Comparison of ENCODE assay signal across 7 mouse cellular contexts in genomic region chr6:125232045-125232437, GRCm38 (mm10). TPM values are rescaled to one million over a fixed set of nuclear protein-coding genes. Genes with fewer than 3 reads are reported as not detected.
A peak's percentile ranks its signal among the peaks of the same experiment; 100 is the strongest.
DNase-seq lines count a peak whose midpoint lies in the region; ATAC-seq and TF ChIP-seq lines count a peak whose summit lies in the region.

No protein-coding gene starts in this region.

- peak overlapping the region; percentile 91 for H3K4me2 ChIP-seq in limb, embryonic 14.5 days (replicated peaks; ENCODE audit: low read depth, low read length, severe bottlenecking)
- H3K4me2 ChIP-seq in neural tube, embryonic 14.5 days (ENCODE audit: low read depth, low read length), result peak overlapping the region; percentile 85

- TF ChIP-seq POLR2A in testis, adult 2 months (IDR thresholded peaks at IDR 0.05; ENCODE audit: control insufficient read depth, low read depth, low read length), result no peak; the same call in 1 of the 2 replicates
- no peak for TF ChIP-seq POLR2A in limb, embryonic 14.5 days (IDR thresholded peaks at IDR 0.05; ENCODE audit: borderline replicate concordance, extremely low read depth, insufficient read depth, insufficient read length)

- H3K27ac ChIP-seq in testis, adult 2 months (ENCODE audit: control insufficient read depth, insufficient read depth, low read depth, low read length), result peak overlapping the region; percentile 91
- H3K27ac ChIP-seq in limb, embryonic 14.5 days (replicated peaks; ENCODE audit: low read depth, low read length), result no peak overlapping the region
- H3K27ac ChIP-seq in neural tube, embryonic 14.5 days (ENCODE audit: low read depth, low read length), result no peak overlapping the region

- peak overlapping the region; percentile 77 for H3K9ac ChIP-seq in limb, embryonic 14.5 days (ENCODE audit: low read depth, low read length, severe bottlenecking)
- peak overlapping the region; percentile 61; the same call in 1 of the 2 replicates for H3K9ac ChIP-seq in neural tube, embryonic 14.5 days (replicated peaks; ENCODE audit: low read depth, low read length)

- H3K36me3 ChIP-seq in testis, adult 2 months (ENCODE audit: control insufficient read depth, insufficient read depth, low read length), result no peaks in the 10 kb centered on the region
- peaks cover 2% of the 10 kb centered on the region; the same call in 1 of the 2 replicates for H3K36me3 ChIP-seq in erythroblast, embryonic 14.5 days (ENCODE audit: control insufficient read depth)
- no peaks in the 10 kb centered on the region for H3K36me3 ChIP-seq in limb, embryonic 14.5 days (ENCODE audit: control insufficient read depth, insufficient read depth, low read length)
- no peaks in the 10 kb centered on the region for H3K36me3 ChIP-seq in neural tube, embryonic 14.5 days (ENCODE audit: control insufficient read depth, insufficient read depth, low read length)

- WGBS in limb, embryonic 14.5 days, result 45% methylated on average over 4 of the region's 4 CpGs
- WGBS in neural tube, embryonic 14.5 days, result 52% methylated on average over 4 of the region's 4 CpGs

- H3K4me1 ChIP-seq in testis, adult 2 months (ENCODE audit: control insufficient read depth, insufficient read depth, low read length), result peaks cover 8% of the 10 kb centered on the region
- H3K4me1 ChIP-seq in erythroblast, embryonic 14.5 days (ENCODE audit: control insufficient read depth), result peaks cover 31% of the 10 kb centered on the region
- H3K4me1 ChIP-seq in limb, embryonic 14.5 days (ENCODE audit: control insufficient read depth, insufficient read depth, low read length), result peaks cover 5% of the 10 kb centered on the region
- peaks cover 12% of the 10 kb centered on the region for H3K4me1 ChIP-seq in neural tube, embryonic 14.5 days (ENCODE audit: control insufficient read depth, insufficient read depth, low read length)

- TF ChIP-seq CTCF in testis, adult 2 months (IDR thresholded peaks at IDR 0.05; ENCODE audit: control insufficient read depth, insufficient read depth, insufficient replicate concordance, low read depth, low read length), result no peak

- H3K4me3 ChIP-seq in testis, adult 2 months (ENCODE audit: control insufficient read depth, low read depth, low read length), result peak overlapping the region; percentile 91
- peak overlapping the region; percentile 77 for H3K4me3 ChIP-seq in erythroblast, embryonic 14.5 days (replicated peaks)
- H3K4me3 ChIP-seq in limb, embryonic 14.5 days (replicated peaks; ENCODE audit: low read length), result peak overlapping the region; percentile 46
- peak overlapping the region; percentile 34 for H3K4me3 ChIP-seq in neural tube, embryonic 14.5 days (ENCODE audit: low read depth, low read length)

- H3K27me3 ChIP-seq in testis, adult 2 months (ENCODE audit: control insufficient read depth, insufficient read depth, low read length), result no peaks in the 10 kb centered on the region
- H3K27me3 ChIP-seq in erythroblast, embryonic 14.5 days (ENCODE audit: control insufficient read depth), result no peaks in the 10 kb centered on the region
- H3K27me3 ChIP-seq in limb, embryonic 14.5 days (ENCODE audit: control insufficient read depth, insufficient read depth, low read length), result no peaks in the 10 kb centered on the region
- H3K27me3 ChIP-seq in neural tube, embryonic 14.5 days (ENCODE audit: control insufficient read depth, insufficient read depth, low read length), result no peaks in the 10 kb centered on the region

- ATAC-seq in limb, embryonic 14.5 days (ENCODE audit: low FRiP score, low read depth), result no peak
- no peak; the same call in 1 of the 2 replicates for ATAC-seq in neural tube, embryonic 14.5 days (ENCODE audit: low read depth)

- no peaks in the 10 kb centered on the region for H3K9me3 ChIP-seq in erythroblast, embryonic 14.5 days (ENCODE audit: control insufficient read depth, low read length)
- H3K9me3 ChIP-seq in limb, embryonic 14.5 days (ENCODE audit: control insufficient read depth, low read length), result no peaks in the 10 kb centered on the region
- no peaks in the 10 kb centered on the region for H3K9me3 ChIP-seq in neural tube, embryonic 14.5 days (ENCODE audit: control insufficient read depth, low read length)

- no peak for DNase-seq in testis, postnatal 14 days (ENCODE audit: low spot score)
- no peak for DNase-seq in limb, embryonic 14.5 days (ENCODE audit: low spot score)
- DNase-seq in urinary bladder, postnatal 25 days (ENCODE audit: low spot score), result no peak
- DNase-seq in MN1 (ENCODE audit: low spot score), result no peak

RNA-seq across cellular contexts. Expression of gene Tapbpl, which starts 0.4 kb away (rescaled TPM):
- polyA plus RNA-seq in testis, adult 2 months (2012; rRNA removed), result 8.0 and 9.3 TPM in 2 replicates
- polyA plus RNA-seq in erythroblast, embryonic 14.5 days (2012), result 0.06 and 0.11 TPM in 2 replicates
- polyA plus RNA-seq in limb, embryonic 14.5 days (2012; rRNA removed), result 2.7 and 2.8 TPM in 2 replicates
- 3.4 and 3.7 TPM in 2 replicates for polyA plus RNA-seq in limb, embryonic 14.5 days (2014; fragmentation: Nextera tagmentation; extraction: Ambion mirVana)
- 5.0 and 5.1 TPM in 2 replicates for polyA plus RNA-seq in neural tube, embryonic 14.5 days (2014; fragmentation: Nextera tagmentation; extraction: Ambion mirVana)

RNA-seq across cellular contexts. Expression of gene Cd27, which starts 4.8 kb away (rescaled TPM):
- polyA plus RNA-seq in testis, adult 2 months (2012; rRNA removed), result 0.23 and 0.70 TPM in 2 replicates
- 0.04 TPM in 1 of 2 replicates, not detected in the other for polyA plus RNA-seq in erythroblast, embryonic 14.5 days (2012)
- 0.22 and 0.50 TPM in 2 replicates for polyA plus RNA-seq in limb, embryonic 14.5 days (2012; rRNA removed)
- 1.3 and 1.5 TPM in 2 replicates for polyA plus RNA-seq in limb, embryonic 14.5 days (2014; fragmentation: Nextera tagmentation; extraction: Ambion mirVana)
- 1.0 and 2.5 TPM in 2 replicates for polyA plus RNA-seq in neural tube, embryonic 14.5 days (2014; fragmentation: Nextera tagmentation; extraction: Ambion mirVana)

RNA-seq across cellular contexts. Expression of gene Vamp1, which starts 16.7 kb away (rescaled TPM):
- polyA plus RNA-seq in testis, adult 2 months (2012; rRNA removed), result 10.3 and 11.3 TPM in 2 replicates
- 0.13 and 0.14 TPM in 2 replicates for polyA plus RNA-seq in erythroblast, embryonic 14.5 days (2012)
- polyA plus RNA-seq in limb, embryonic 14.5 days (2012; rRNA removed), result 14.7 and 16.2 TPM in 2 replicates
- 2.4 and 2.6 TPM in 2 replicates for polyA plus RNA-seq in limb, embryonic 14.5 days (2014; fragmentation: Nextera tagmentation; extraction: Ambion mirVana)
- 14.1 and 21.2 TPM in 2 replicates for polyA plus RNA-seq in neural tube, embryonic 14.5 days (2014; fragmentation: Nextera tagmentation; extraction: Ambion mirVana)

RNA-seq across cellular contexts. Expression of gene Mrpl51, which starts 40.4 kb away (rescaled TPM):
- 171 and 194 TPM in 2 replicates for polyA plus RNA-seq in testis, adult 2 months (2012; rRNA removed)
- 18.9 and 22.8 TPM in 2 replicates for polyA plus RNA-seq in erythroblast, embryonic 14.5 days (2012)
- polyA plus RNA-seq in limb, embryonic 14.5 days (2012; rRNA removed), result 56.5 and 75.0 TPM in 2 replicates
- polyA plus RNA-seq in limb, embryonic 14.5 days (2014; fragmentation: Nextera tagmentation; extraction: Ambion mirVana), result 189 and 199 TPM in 2 replicates
- 135 and 138 TPM in 2 replicates for polyA plus RNA-seq in neural tube, embryonic 14.5 days (2014; fragmentation: Nextera tagmentation; extraction: Ambion mirVana)

RNA-seq across cellular contexts. Expression of gene Ncapd2, which starts 40.5 kb away (rescaled TPM):
- polyA plus RNA-seq in testis, adult 2 months (2012; rRNA removed), result 100 and 109 TPM in 2 replicates
- polyA plus RNA-seq in erythroblast, embryonic 14.5 days (2012), result 78.5 and 98.6 TPM in 2 replicates
- polyA plus RNA-seq in limb, embryonic 14.5 days (2012; rRNA removed), result 250 and 270 TPM in 2 replicates
- 82.9 and 96.9 TPM in 2 replicates for polyA plus RNA-seq in limb, embryonic 14.5 days (2014; fragmentation: Nextera tagmentation; extraction: Ambion mirVana)
- polyA plus RNA-seq in neural tube, embryonic 14.5 days (2014; fragmentation: Nextera tagmentation; extraction: Ambion mirVana), result 22.6 and 46.4 TPM in 2 replicates

Comparison
In these comparisons a context has a peak if more than half of its experiments do, and no peak if none do; other contexts are left out.
1. H3K4me3 ChIP-seq: peak in every context shown above with its lines; median percentile 91 in testis, adult 2 months; 77 in erythroblast, embryonic 14.5 days; 46 in limb, embryonic 14.5 days; 34 in neural tube, embryonic 14.5 days.